Mouse (Mus musculus) heart, embryonic 10.5 days (tissue): ENCODE measurements around the gene Gsx1. TPM values are rescaled to one million over a fixed set of nuclear protein-coding genes. Genes with fewer than 3 reads are reported as not detected.

Experiments used
- DNase-seq: peaks from one replicate; pipeline ENCODE4 v3.0.0-alpha.2; 2017; ENCODE audit warnings: low spot score
- H3K27ac ChIP-seq: fragments of 300-500 bp; sonication (generic); 2 replicates; pipeline ENCODE4 v1.5.1; 2016; ENCODE audit warnings: mild to moderate bottlenecking
- H3K27me3 ChIP-seq: fragments of 300-500 bp; sonication (generic); 2 replicates; pipeline ENCODE4 v1.6.1; 2016; ENCODE audit warnings: mild to moderate bottlenecking; ENCODE audit not compliant: poor library complexity, insufficient read depth, severe bottlenecking
- H3K36me3 ChIP-seq: fragments of 300-500 bp; sonication (generic); 2 replicates; pipeline ENCODE4 v1.6.1; 2016; ENCODE audit warnings: mild to moderate bottlenecking, moderate library complexity
- H3K4me1 ChIP-seq: fragments of 300-500 bp; sonication (generic); 2 replicates; pipeline ENCODE4 v1.6.1; 2016; ENCODE audit warnings: mild to moderate bottlenecking
- H3K4me3 ChIP-seq: fragments of 300-500 bp; sonication (generic); 2 replicates; pipeline ENCODE4 v1.5.1; 2016; ENCODE audit warnings: mild to moderate bottlenecking, moderate library complexity
- H3K9me3 ChIP-seq: fragments of 300-500 bp; sonication (generic); 2 replicates; pipeline ENCODE4 v1.6.1; 2016; ENCODE audit warnings: mild to moderate bottlenecking, moderate library complexity
- WGBS: fragments of 180-500 bp; shearing (Covaris S2); methylation state at CpG from one replicate; pipeline ENCODE4 v1.1.7; 2016; 5-methylcytosine and 5-hydroxymethylcytosine counted together
- polyA plus RNA-seq: library from polyadenylated mRNA; unstranded; fragments of >200 nt; fragmentation: Nextera tagmentation; extraction: Ambion mirVana; gene quantifications from 2 replicates; pipeline ENCODE4 v1.2.1, GENCODE M21; 2016

Gene Gsx1
- polyA plus RNA-seq, 1 experiment from 2014 or later = not detected

DNA sequence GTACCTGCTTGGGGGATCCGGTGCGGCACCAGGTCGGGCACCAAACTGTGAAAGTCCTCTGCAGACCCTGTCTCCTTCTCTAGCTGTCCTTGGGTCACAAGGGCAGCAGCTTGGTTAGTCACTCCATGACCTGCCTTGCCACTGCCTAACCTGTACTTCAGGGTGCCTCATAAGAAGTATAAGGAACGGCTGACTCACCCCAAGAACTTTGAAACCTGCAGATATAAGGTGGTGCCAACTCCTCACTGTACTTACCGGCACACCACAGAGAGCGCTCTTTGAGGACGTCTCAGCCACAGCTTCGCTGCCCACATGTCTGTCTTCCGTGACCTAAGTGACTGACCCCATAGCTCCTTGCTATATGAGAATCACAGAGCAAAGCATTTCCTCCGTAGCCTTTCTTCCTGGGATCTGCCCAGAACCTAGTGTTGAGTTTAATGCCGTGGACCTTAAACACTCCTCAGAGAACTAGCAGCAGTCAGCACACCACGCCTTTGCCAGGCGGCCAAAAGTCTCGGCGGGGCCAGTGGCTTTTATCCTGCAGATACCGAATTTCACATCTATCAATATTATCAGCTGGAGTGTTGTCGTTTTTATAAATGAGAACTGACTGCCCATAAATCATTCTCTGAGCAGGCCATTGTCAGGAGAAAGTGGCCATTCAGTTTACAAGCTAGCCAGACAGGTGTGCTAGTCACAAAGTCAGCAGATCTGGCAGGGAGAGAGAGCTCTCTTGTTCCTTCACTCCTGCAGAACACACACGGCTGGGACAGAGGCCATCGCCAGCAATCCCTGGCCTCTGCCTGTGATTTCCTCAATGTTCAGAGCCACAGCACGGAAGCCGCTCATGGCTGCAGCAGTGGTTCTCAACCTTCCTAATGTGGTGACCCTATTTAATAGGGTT is 47.2 kb downstream of the Gsx1 start:
- no peaks in the 10 kb centered on the region for H3K36me3 ChIP-seq
- H3K9me3 ChIP-seq = no peaks in the 10 kb centered on the region
- peaks cover 15% of the 10 kb centered on the region; the same call in 1 of the 2 replicates for H3K27me3 ChIP-seq
- H3K4me3 ChIP-seq = no peak overlapping the region
- no peak for DNase-seq
- no peak overlapping the region for H3K27ac ChIP-seq
- H3K4me1 ChIP-seq = no peaks in the 10 kb centered on the region
- 69% methylated on average over 21 of the region's 21 CpGs for WGBS

Other genes starting within 250 kb of the Gsx1 start
- 102 and 125 TPM in 2 replicates for gene Gtf3a, start 240.0 kb upstream of the Gsx1 start, polyA plus RNA-seq
- gene Mtif3, start 224.9 kb upstream of the Gsx1 start, polyA plus RNA-seq = 20.6 and 22.2 TPM in 2 replicates
- gene Lnx2, start 112.1 kb upstream of the Gsx1 start, polyA plus RNA-seq = 7.7 and 10.0 TPM in 2 replicates
- 114 and 129 TPM in 2 replicates for gene Polr1d, start 111.6 kb upstream of the Gsx1 start, polyA plus RNA-seq
- gene Pdx1, start 81.3 kb downstream of the Gsx1 start, polyA plus RNA-seq = 0.44 TPM in 1 of 2 replicates, not detected in the other
- not detected in 2 replicates for gene Cdx2, start 118.6 kb downstream of the Gsx1 start, polyA plus RNA-seq
- not detected in 2 replicates for gene Urad, start 133.7 kb downstream of the Gsx1 start, polyA plus RNA-seq
- gene Flt3, start 211.8 kb downstream of the Gsx1 start, polyA plus RNA-seq = 0.04 TPM in 1 of 2 replicates, not detected in the other
- gene Pan3, start 241.5 kb downstream of the Gsx1 start, polyA plus RNA-seq = 31.6 and 38.8 TPM in 2 replicates